Comparison of ENCODE assay signal across 7 mouse cellular contexts in genomic region chr5:107900206-107901013, GRCm38 (mm10). TPM values are rescaled to one million over a fixed set of nuclear protein-coding genes. Genes with fewer than 3 reads are reported as not detected.
A peak's percentile ranks its signal among the peaks of the same experiment; 100 is the strongest.
DNase-seq lines count a peak whose midpoint lies in the region; ATAC-seq lines count a peak whose summit lies in the region.

Rpl5 (plus strand) TSS chr5:107900502.

- peak within 1 kb of the TSS; percentile 41 for H3K4me2 ChIP-seq in embryonic facial prominence, embryonic 11.5 days (ENCODE audit: low read depth, low read length)
- H3K4me2 ChIP-seq in midbrain, embryonic 13.5 days (replicated peaks), result peak within 1 kb of the TSS; percentile 81

- H3K27ac ChIP-seq in embryonic facial prominence, embryonic 11.5 days (replicated peaks; ENCODE audit: low read depth, low read length), result peak within 1 kb of the TSS; percentile 77; the same call in 1 of the 2 replicates
- peak within 1 kb of the TSS; percentile 99 for H3K27ac ChIP-seq in limb, embryonic 10.5 days
- H3K27ac ChIP-seq in midbrain, embryonic 13.5 days, result peak within 1 kb of the TSS; percentile 89

- peak; percentile 97 for DNase-seq in adrenal gland, postnatal 14 days
- peak; percentile 98 for DNase-seq in embryonic facial prominence, embryonic 11.5 days (ENCODE audit: low spot score)
- peak; percentile 94 for DNase-seq in kidney, adult 11 months
- DNase-seq in limb, embryonic 10.5 days (ENCODE audit: low spot score), result peak; percentile 97
- DNase-seq in spleen, adult 12 weeks (ENCODE audit: low spot score), result peak; percentile 92

- H3K4me1 ChIP-seq in embryonic facial prominence, embryonic 11.5 days (ENCODE audit: control insufficient read depth, insufficient read depth, low read length), result no peaks in the 10 kb centered on the region
- H3K4me1 ChIP-seq in limb, embryonic 10.5 days, result peaks cover 6% of the 10 kb centered on the region
- H3K4me1 ChIP-seq in midbrain, embryonic 13.5 days (replicated peaks), result peaks cover 19% of the 10 kb centered on the region

- peak within 1 kb of the TSS; percentile 94 for H3K4me3 ChIP-seq in embryonic facial prominence, embryonic 11.5 days (ENCODE audit: low read depth, low read length)
- H3K4me3 ChIP-seq in limb, embryonic 10.5 days, result peak within 1 kb of the TSS; percentile 100
- H3K4me3 ChIP-seq in midbrain, embryonic 13.5 days (replicated peaks), result peak within 1 kb of the TSS; percentile 98

- peak within 1 kb of the TSS; percentile 96 for H3K9ac ChIP-seq in embryonic facial prominence, embryonic 11.5 days (replicated peaks; ENCODE audit: low read length)
- H3K9ac ChIP-seq in midbrain, embryonic 13.5 days (replicated peaks), result peak within 1 kb of the TSS; percentile 98

- no peaks in the 10 kb centered on the region for H3K9me3 ChIP-seq in embryonic facial prominence, embryonic 11.5 days (replicated peaks; ENCODE audit: control insufficient read depth, low read length)
- H3K9me3 ChIP-seq in limb, embryonic 10.5 days (replicated peaks), result no peaks in the 10 kb centered on the region
- H3K9me3 ChIP-seq in midbrain, embryonic 13.5 days, result no peaks in the 10 kb centered on the region

- WGBS in embryonic facial prominence, embryonic 11.5 days, result 4% methylated on average over 66 of the region's 66 CpGs
- 4% methylated on average over 66 of the region's 66 CpGs for WGBS in limb, embryonic 10.5 days
- WGBS in midbrain, embryonic 13.5 days, result 3% methylated on average over 66 of the region's 66 CpGs

- peaks cover 5% of the 10 kb centered on the region for H3K36me3 ChIP-seq in embryonic facial prominence, embryonic 11.5 days (replicated peaks; ENCODE audit: control insufficient read depth, insufficient read depth, low read depth, low read length)
- peaks cover 35% of the 10 kb centered on the region for H3K36me3 ChIP-seq in limb, embryonic 10.5 days
- peaks cover 31% of the 10 kb centered on the region for H3K36me3 ChIP-seq in midbrain, embryonic 13.5 days

- ATAC-seq in embryonic facial prominence, embryonic 11.5 days (replicated peaks; ENCODE audit: insufficient number of reproducible peaks, low FRiP score, low TSS enrichment, low read depth), result peak; percentile 97
- peak; percentile 94 for ATAC-seq in granulocyte monocyte progenitor cell, adult 5-6 weeks (replicated peaks; ENCODE audit: poor library complexity, severe bottlenecking)
- peak; percentile 99 for ATAC-seq in midbrain, embryonic 13.5 days

- H3K27me3 ChIP-seq in embryonic facial prominence, embryonic 11.5 days (ENCODE audit: control insufficient read depth, insufficient read depth, low read length), result no peaks in the 10 kb centered on the region
- no peaks in the 10 kb centered on the region for H3K27me3 ChIP-seq in limb, embryonic 10.5 days (ENCODE audit: low read depth, poor library complexity, severe bottlenecking)
- no peaks in the 10 kb centered on the region for H3K27me3 ChIP-seq in midbrain, embryonic 13.5 days

RNA-seq across cellular contexts. Expression of gene Rpl5, which starts in this region (rescaled TPM):
- 63.2 and 72.3 TPM in 2 replicates for total RNA-seq in adrenal gland, postnatal 14 days (2021)
- polyA plus RNA-seq in embryonic facial prominence, embryonic 11.5 days (2014; fragmentation: Nextera tagmentation; extraction: Ambion mirVana), result 82.8 and 84.2 TPM in 2 replicates
- total RNA-seq in granulocyte monocyte progenitor cell, adult 5-6 weeks (2014; fragmentation: Nextera tagmentation), result 433 and 504 TPM in 2 replicates
- 310 and 457 TPM in 2 replicates for total RNA-seq in granulocyte monocyte progenitor cell, adult 5-6 weeks (2017)
- 94.0 and 96.0 TPM in 2 replicates for polyA plus RNA-seq in limb, embryonic 10.5 days (2016; fragmentation: Nextera tagmentation; extraction: Ambion mirVana)
- 68.4 and 73.7 TPM in 2 replicates for polyA plus RNA-seq in midbrain, embryonic 13.5 days (2015; fragmentation: Nextera tagmentation; extraction: Ambion mirVana)

Comparison
In these comparisons a context has a peak if more than half of its experiments do, and no peak if none do; other contexts are left out.
1. Peak in every context shown above with its lines: DNase-seq, ATAC-seq, H3K4me3 ChIP-seq and H3K27ac ChIP-seq.